Mouse (Mus musculus) midbrain, embryonic 14.5 days (tissue): Measurements from ENCODE around the gene Exd1. TPM values are rescaled to one million over a fixed set of nuclear protein-coding genes. Genes with fewer than 3 reads are reported as not detected.
A peak's percentile ranks its signal among the peaks of the same experiment; 100 is the strongest.
"Not testable (repeated sequence)": the region's sequence is repeated elsewhere in the genome, so short reads cannot be mapped to it uniquely, and the experiment has no call there.

Experiments used
- ATAC-seq: fragments of 200-750 bp; cut with Nextera tagmentation; 2 replicates; pipeline ENCODE4 v1.8.0; 2017; ENCODE audit warnings: moderate number of reproducible peaks, moderate library complexity; ENCODE audit not compliant: low FRiP score, low TSS enrichment
- DNase-seq: peaks from one replicate; pipeline ENCODE4 v3.0.0-alpha.2; 2015
- H3K27ac ChIP-seq: fragments of 300-500 bp; sonication (generic); replicated peaks from 2 replicates; pipeline ENCODE4 v1.5.1; 2014; ENCODE audit warnings: mild to moderate bottlenecking, low read depth, low read length, moderate library complexity
- H3K27me3 ChIP-seq: fragments of 300-500 bp; sonication (generic); 2 replicates; pipeline ENCODE4 v1.6.1; 2014; ENCODE audit warnings: low read length, control low read depth, mixed read lengths; ENCODE audit not compliant: control insufficient read depth, insufficient read depth
- H3K36me3 ChIP-seq: fragments of 300-500 bp; sonication (generic); 2 replicates; pipeline ENCODE4 v1.6.1; 2014; ENCODE audit warnings: low read length, control low read depth; ENCODE audit not compliant: control insufficient read depth, insufficient read depth
- H3K4me1 ChIP-seq: fragments of 300-500 bp; sonication (generic); 2 replicates; pipeline ENCODE4 v1.6.1; 2014; ENCODE audit warnings: mild to moderate bottlenecking, antibody characterized with exemption, low read length, control low read depth; ENCODE audit not compliant: control insufficient read depth, insufficient read depth
- H3K4me2 ChIP-seq: fragments of 300-500 bp; sonication (generic); 2 replicates; pipeline ENCODE4 v1.6.1; 2014; ENCODE audit warnings: mild to moderate bottlenecking, low read length, moderate library complexity
- H3K4me3 ChIP-seq: fragments of 300-500 bp; sonication (generic); replicated peaks from 2 replicates; pipeline ENCODE4 v1.5.1; 2014; ENCODE audit warnings: low read depth, low read length
- H3K9ac ChIP-seq: fragments of 300-500 bp; sonication (generic); replicated peaks from 2 replicates; pipeline ENCODE4 v1.6.1; 2014; ENCODE audit warnings: mild to moderate bottlenecking, low read length, moderate library complexity
- H3K9me3 ChIP-seq: fragments of 300-500 bp; sonication (generic); 2 replicates; pipeline ENCODE4 v1.6.1; 2016; ENCODE audit warnings: low read length, control low read depth, mixed read lengths; ENCODE audit not compliant: control insufficient read depth
- WGBS: fragments of 180-500 bp; shearing (Covaris S2); extraction: QIAGEN DNeasy Blood & Tissue Kit; methylation state at CpG from one replicate; pipeline ENCODE4 v1.1.7; 2014; 5-methylcytosine and 5-hydroxymethylcytosine counted together
- polyA plus RNA-seq: library from polyadenylated mRNA; unstranded; fragments of >200 nt; fragmentation: Nextera tagmentation; extraction: Ambion mirVana; gene quantifications from 2 replicates; pipeline ENCODE4 v1.2.1, GENCODE M21; 2014

Exd1 gene
- polyA plus RNA-seq, 1 experiment from 2014 or later = 0.50 TPM

DNA sequence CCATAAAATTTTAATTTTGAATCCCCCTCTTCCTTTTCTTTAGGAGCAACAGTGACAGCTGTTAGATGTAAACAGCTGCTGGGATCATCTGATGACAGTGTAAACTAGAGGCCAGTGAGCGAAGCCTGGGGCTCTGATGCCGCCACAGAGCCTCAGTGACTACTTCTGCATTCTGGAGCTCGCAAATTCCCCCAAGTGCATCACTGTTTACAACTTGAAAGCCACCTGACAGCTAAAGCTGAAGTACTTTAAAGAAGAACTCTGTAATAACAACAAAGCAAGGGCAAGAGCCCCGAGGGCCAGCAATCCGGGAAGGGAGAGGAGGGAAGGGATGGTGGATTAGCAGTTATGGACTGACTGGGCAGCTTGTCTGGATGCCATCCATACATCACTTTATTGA lies 30.6 kb downstream of the Exd1 start:
- 67% methylated on average over 5 of the region's 5 CpGs for WGBS
- H3K27ac ChIP-seq = no peak overlapping the region

DNA sequence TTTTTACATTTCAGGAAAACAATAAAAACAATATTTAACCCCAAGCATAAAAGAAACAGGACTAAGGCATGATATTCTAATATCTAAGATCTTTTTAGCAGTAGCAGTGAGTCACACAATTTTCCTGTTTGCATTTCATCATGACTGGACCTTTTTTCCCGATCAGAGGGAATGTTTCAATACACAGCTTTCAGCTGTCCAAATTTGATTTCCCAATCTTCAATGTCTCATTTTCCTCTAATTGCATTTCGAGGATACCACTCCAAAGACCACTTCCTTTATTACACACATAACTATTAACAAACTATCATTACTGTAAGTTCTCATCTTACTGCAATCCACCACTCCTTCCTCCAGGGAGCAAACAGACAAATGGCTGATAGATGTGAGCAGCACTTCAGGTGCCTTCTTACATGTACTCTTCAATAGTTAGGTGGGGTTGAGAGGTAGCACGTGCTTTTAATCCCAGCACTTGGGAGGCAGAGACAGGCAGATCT lies 33.4 kb downstream of the Exd1 start:
- Histone ChIP-seq H3K9ac (no peak overlapping the region), H3K36me3 (no peaks in the 10 kb centered on the region), H3K27me3 (no peaks in the 10 kb centered on the region), H3K4me1 (no peaks in the 10 kb centered on the region), H3K4me3 (no peak overlapping the region), H3K27ac (no peak overlapping the region), H3K9me3 (no peaks in the 10 kb centered on the region), H3K4me2 (no peak overlapping the region)
- DNase-seq (no peak), ATAC-seq (no peak)
- 83% methylated on average over 3 of the region's 3 CpGs for WGBS

More for the DNA sequence above, 30.6 kb downstream of the Exd1 start:
- Histone ChIP-seq H3K4me2 (no peak overlapping the region), H3K27me3 (no peaks in the 10 kb centered on the region), H3K4me1 (no peaks in the 10 kb centered on the region), H3K36me3 (no peaks in the 10 kb centered on the region), H3K9me3 (no peaks in the 10 kb centered on the region), H3K4me3 (no peak overlapping the region), H3K9ac (no peak overlapping the region)
- no peak for ATAC-seq
- DNase-seq = peak; percentile 1

DNA sequence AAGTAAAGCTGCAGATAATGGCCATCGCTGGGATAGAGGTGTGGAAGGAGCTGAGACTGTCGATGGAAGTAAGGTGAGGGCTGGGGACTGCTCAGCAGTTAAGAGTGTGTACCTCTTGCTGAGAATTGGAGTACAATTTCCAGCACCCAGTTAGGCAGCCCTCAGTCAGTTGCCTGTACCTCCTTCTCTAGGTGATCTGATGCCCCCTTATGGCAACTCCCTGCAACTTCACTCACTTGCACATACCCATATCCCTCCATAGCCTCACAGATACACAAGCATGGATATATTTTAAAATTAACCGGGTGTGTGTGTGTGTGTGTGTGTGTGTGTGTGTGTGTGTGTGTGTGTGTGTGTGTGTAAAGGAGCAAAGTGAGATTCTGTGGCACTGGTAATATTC lies 35.1 kb downstream of the Exd1 start:
- no peak for ATAC-seq
- no peaks in the 10 kb centered on the region for H3K4me1 ChIP-seq
- H3K36me3 ChIP-seq = no peaks in the 10 kb centered on the region
- no peaks in the 10 kb centered on the region for H3K27me3 ChIP-seq
- H3K9me3 ChIP-seq = no peaks in the 10 kb centered on the region
- 82% methylated on average over 3 of the region's 3 CpGs for WGBS
- no peak overlapping the region for H3K4me3 ChIP-seq
- no peak overlapping the region for H3K27ac ChIP-seq
- H3K4me2 ChIP-seq = no peak overlapping the region
- H3K9ac ChIP-seq = no peak overlapping the region
- DNase-seq = no peak

DNA sequence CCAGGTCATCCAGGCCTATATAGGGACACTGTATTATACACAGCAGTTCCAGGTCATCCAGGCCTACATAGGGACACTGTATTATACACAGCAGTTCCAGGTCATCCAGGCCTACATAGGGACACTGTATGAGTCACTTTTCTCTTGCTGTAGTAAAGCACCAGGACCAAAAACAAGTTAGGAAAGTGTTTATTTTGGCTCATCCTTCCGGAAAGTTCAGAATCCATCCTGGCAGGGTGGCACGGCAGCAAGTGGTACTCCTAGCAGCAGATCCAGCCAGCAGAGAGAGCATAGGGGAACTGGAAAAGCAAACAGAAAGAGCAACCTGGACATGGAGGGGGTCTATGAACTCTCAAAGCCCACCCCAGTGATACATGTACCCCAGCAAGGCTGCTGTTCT lies 36.6 kb downstream of the Exd1 start:
- Histone ChIP-seq H3K4me1 (no peaks in the 10 kb centered on the region), H3K4me2 (no peak overlapping the region), H3K27me3 (no peaks in the 10 kb centered on the region), H3K9me3 (no peaks in the 10 kb centered on the region), H3K4me3 (no peak overlapping the region), H3K27ac (no peak overlapping the region), H3K36me3 (no peaks in the 10 kb centered on the region), H3K9ac (no peak overlapping the region)
- 88% methylated on average over 2 of the region's 2 CpGs for WGBS
- DNase-seq (no peak), ATAC-seq (no peak)

DNA sequence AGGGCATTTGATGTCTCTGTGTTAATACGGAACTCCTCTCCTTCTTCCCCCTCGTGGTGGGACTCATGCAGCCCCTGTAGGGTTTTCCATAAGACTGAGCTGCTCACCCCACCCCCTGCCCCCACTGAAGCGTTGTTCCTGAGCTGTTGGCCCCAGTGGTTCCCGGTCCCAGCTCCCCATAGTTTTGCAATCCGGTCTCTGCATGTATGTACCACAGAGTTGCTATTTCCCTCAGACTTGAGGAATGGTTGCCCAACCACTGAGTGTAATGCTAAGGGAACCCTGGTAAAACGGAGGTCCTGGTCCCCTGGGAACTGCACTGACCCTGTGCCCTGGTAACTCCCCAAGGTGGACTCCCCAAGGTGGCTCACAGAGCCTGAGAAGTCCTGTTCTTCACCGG lies 38.9 kb downstream of the Exd1 start:
- not testable (repeated sequence) for H3K27ac ChIP-seq, H3K9me3 ChIP-seq, DNase-seq, H3K36me3 ChIP-seq, H3K4me2 ChIP-seq, H3K4me1 ChIP-seq, ATAC-seq, H3K4me3 ChIP-seq, H3K9ac ChIP-seq, H3K27me3 ChIP-seq
- 69% methylated on average over 7 of the region's 7 CpGs for WGBS

DNA sequence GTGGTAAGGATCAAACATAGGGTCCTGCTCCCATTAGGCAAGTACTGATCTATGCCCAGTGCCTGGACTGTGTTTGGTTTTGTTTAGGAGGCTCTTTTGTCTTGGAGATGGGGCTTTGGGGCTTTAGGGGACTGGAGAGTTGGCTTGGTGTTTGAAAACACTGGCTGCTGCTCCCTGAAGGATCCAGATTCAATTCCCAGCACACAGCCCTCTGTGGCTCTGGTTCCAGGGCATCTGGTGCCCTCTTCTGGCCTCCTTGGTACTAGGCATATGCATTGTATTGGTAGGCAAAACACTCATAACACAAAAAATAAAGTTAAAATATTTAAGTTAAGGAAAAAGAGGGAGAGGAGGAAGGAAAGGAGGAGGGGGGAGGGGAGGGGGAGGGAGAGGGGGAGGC lies 40.3 kb downstream of the Exd1 start:
- no peaks in the 10 kb centered on the region for H3K36me3 ChIP-seq
- no peak overlapping the region for H3K9ac ChIP-seq
- H3K4me2 ChIP-seq = no peak overlapping the region
- no peaks in the 10 kb centered on the region for H3K4me1 ChIP-seq
- H3K27me3 ChIP-seq = no peaks in the 10 kb centered on the region
- ATAC-seq = no peak
- H3K4me3 ChIP-seq = no peak overlapping the region
- no peak for DNase-seq
- H3K9me3 ChIP-seq = no peaks in the 10 kb centered on the region
- no peak overlapping the region for H3K27ac ChIP-seq

DNA sequence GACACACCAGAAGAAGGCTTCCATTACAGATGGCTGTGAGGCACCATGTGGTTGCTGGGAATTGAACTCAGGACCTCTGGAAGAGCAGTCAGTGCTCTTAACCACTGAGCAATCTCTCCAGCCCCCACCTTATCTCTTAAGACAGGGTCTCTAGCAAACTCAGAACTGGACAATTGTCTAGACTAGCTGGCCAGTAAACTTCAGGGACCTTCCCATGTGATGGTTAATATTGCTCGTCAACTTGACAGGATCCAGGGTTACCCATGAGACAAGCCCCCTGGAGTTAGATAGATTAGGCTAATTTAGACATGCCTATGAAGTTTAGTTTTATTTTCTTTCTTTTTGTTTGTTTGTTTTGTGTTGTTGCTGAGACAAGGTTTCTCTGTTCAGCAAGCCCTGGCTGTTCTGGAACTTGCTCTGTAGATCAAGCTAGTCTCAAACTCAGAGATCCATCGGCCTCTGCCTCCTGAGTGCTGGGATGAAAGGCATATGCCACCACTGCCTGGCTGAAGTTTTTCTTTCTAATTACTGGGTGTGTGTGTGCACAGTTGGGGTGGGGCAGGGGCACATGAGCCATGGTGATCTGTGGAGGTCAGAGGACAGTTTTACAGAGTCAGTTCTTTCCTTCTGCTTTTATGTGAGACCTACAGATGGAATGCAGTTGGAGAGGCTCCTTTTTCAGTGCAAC lies 46.3 kb downstream of the Exd1 start:
- H3K36me3 ChIP-seq = no peaks in the 10 kb centered on the region
- H3K9ac ChIP-seq = no peak overlapping the region
- no peaks in the 10 kb centered on the region for H3K27me3 ChIP-seq
- no peak overlapping the region for H3K4me3 ChIP-seq
- H3K4me2 ChIP-seq = no peak overlapping the region
- DNase-seq (no peak), ATAC-seq (no peak)
- no peaks in the 10 kb centered on the region for H3K4me1 ChIP-seq
- WGBS = 90% methylated on average over 2 of the region's 2 CpGs
- H3K27ac ChIP-seq = no peak overlapping the region
- no peaks in the 10 kb centered on the region for H3K9me3 ChIP-seq

DNA sequence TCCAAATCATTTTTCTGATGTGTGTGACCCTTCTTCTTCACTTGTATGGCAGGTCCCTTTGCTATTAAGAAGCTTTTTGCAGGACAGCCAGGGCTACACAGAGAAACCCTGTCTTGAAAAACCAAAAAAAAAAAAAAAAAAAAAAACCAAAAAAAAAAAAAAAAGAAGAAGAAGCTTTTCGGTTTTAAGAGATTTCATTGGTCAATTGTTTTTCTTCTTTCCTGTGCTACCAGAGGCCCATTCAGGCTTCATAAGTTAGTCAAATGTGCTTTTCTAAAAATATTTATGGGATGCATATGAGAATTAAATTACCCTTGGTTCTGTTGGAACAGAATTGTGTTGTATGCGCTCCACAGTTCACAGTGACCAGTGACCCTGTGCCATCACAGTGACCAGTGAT lies 48.6 kb downstream of the Exd1 start:
- Histone ChIP-seq H3K9me3 (no peaks in the 10 kb centered on the region), H3K4me1 (no peaks in the 10 kb centered on the region)
- 95% methylated on average over 2 of the region's 2 CpGs for WGBS

DNA sequence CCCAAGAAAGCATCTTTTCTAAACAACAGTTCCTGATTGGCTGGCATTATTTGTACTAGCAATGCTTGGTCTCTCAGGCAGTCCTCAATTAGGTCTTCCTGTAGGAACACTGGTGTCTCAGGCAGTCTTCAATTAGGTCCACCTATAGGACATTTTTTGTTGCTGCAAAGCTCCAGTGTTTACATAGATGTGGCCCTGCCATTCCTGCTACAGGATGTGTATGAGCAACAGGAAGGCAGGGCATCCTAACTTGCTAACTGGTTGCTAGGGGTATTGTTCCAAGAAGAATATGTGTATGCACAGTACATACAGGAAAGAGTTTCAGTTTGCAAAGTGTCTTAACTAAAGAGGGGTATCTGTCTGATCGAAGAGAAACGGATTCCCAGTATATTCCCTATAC lies 51.3 kb downstream of the Exd1 start:
- Histone ChIP-seq H3K9ac (no peak overlapping the region), H3K4me2 (no peak overlapping the region), H3K27me3 (no peaks in the 10 kb centered on the region), H3K36me3 (no peaks in the 10 kb centered on the region), H3K9me3 (no peaks in the 10 kb centered on the region), H3K27ac (no peak overlapping the region), H3K4me3 (no peak overlapping the region), H3K4me1 (no peaks in the 10 kb centered on the region)
- no peak for DNase-seq
- no peak for ATAC-seq
- 97% methylated on average over 2 of the region's 2 CpGs for WGBS

More for the DNA sequence above, 48.6 kb downstream of the Exd1 start:
- Histone ChIP-seq H3K4me3 (no peak overlapping the region), H3K36me3 (no peaks in the 10 kb centered on the region), H3K27me3 (no peaks in the 10 kb centered on the region), H3K9ac (no peak overlapping the region), H3K27ac (no peak overlapping the region), H3K4me2 (no peak overlapping the region)
- DNase-seq (no peak), ATAC-seq (no peak)
